Mouse (Mus musculus): ENCODE measurements around the gene Cdkn1b. TPM values are rescaled to one million over a fixed set of nuclear protein-coding genes. Genes with fewer than 3 reads are reported as not detected.

Cdkn1b gene
- polyA plus RNA-seq, 1 experiment from 2014 or later, result 24.4 TPM

GRCm38 (mm10) chr6:134963910-134964309 lies 43.7 kb downstream of the Cdkn1b start:
- ATAC-seq (replicated peaks), result no peak
- WGBS, result 82% methylated on average over 2 of the region's 2 CpGs
- Histone ChIP-seq H3K4me1 (no peaks in the 10 kb centered on the region), H3K9me3 (no peaks in the 10 kb centered on the region), H3K4me3 (no peak overlapping the region), H3K36me3 (replicated peaks) (no peaks in the 10 kb centered on the region), H3K27me3 (replicated peaks) (no peaks in the 10 kb centered on the region), H3K9ac (no peak overlapping the region), H3K27ac (no peak overlapping the region), H3K4me2 (no peak overlapping the region)

GRCm38 (mm10) chr6:134966681-134967080 lies 46.5 kb downstream of the Cdkn1b start:
- Histone ChIP-seq H3K4me1 (no peaks in the 10 kb centered on the region), H3K9me3 (no peaks in the 10 kb centered on the region), H3K36me3 (replicated peaks) (no peaks in the 10 kb centered on the region), H3K4me2 (no peak overlapping the region), H3K4me3 (no peak overlapping the region), H3K9ac (no peak overlapping the region), H3K27me3 (replicated peaks) (no peaks in the 10 kb centered on the region), H3K27ac (no peak overlapping the region)
- WGBS, result 91% methylated on average over 5 of the region's 5 CpGs
- ATAC-seq (replicated peaks), result no peak

GRCm38 (mm10) chr6:134968326-134968725 lies 48.1 kb downstream of the Cdkn1b start:
- H3K27ac ChIP-seq, result no peak overlapping the region

GRCm38 (mm10) chr6:134969498-134969897 lies 49.3 kb downstream of the Cdkn1b start:
- Histone ChIP-seq H3K4me2 (no peak overlapping the region), H3K9ac (no peak overlapping the region), H3K36me3 (replicated peaks) (no peaks in the 10 kb centered on the region), H3K27me3 (replicated peaks) (no peaks in the 10 kb centered on the region), H3K4me3 (no peak overlapping the region), H3K27ac (no peak overlapping the region), H3K4me1 (no peaks in the 10 kb centered on the region), H3K9me3 (no peaks in the 10 kb centered on the region)
- 94% methylated on average over 2 of the region's 2 CpGs for WGBS
- ATAC-seq (replicated peaks), result no peak

More at GRCm38 (mm10) chr6:134968326-134968725, 48.1 kb downstream of the Cdkn1b start:
- no peaks in the 10 kb centered on the region for H3K36me3 ChIP-seq (replicated peaks)
- H3K4me2 ChIP-seq, result no peak overlapping the region
- H3K4me3 ChIP-seq, result no peak overlapping the region
- ATAC-seq (replicated peaks), result no peak
- H3K9me3 ChIP-seq, result no peaks in the 10 kb centered on the region
- H3K27me3 ChIP-seq (replicated peaks), result no peaks in the 10 kb centered on the region
- WGBS, result 90% methylated on average over 1 of the region's 1 CpGs
- no peak overlapping the region for H3K9ac ChIP-seq
- no peaks in the 10 kb centered on the region for H3K4me1 ChIP-seq

- Histone ChIP-seq H3K27ac (no peak overlapping the region), H3K4me2 (no peak overlapping the region), H3K4me3 (no peak overlapping the region), H3K36me3 (replicated peaks) (no peaks in the 10 kb centered on the region), H3K9ac (no peak overlapping the region), H3K4me1 (no peaks in the 10 kb centered on the region; the same call in 1 of the 2 replicates), H3K9me3 (no peaks in the 10 kb centered on the region), H3K27me3 (replicated peaks) (no peaks in the 10 kb centered on the region)
- ATAC-seq (replicated peaks), result no peak
- WGBS, result 66% methylated on average over 4 of the region's 4 CpGs
Measured at GRCm38 (mm10) chr6:134972096-134972495, 51.9 kb downstream of the Cdkn1b start.

Other genes with a start within 250 kb of the Cdkn1b start
- 4.4 and 5.4 TPM in 2 replicates for gene Dusp16, start 127.8 kb upstream of the Cdkn1b start, polyA plus RNA-seq (2015; fragmentation: Nextera tagmentation; extraction: Ambion mirVana)
- 4.6 and 5.6 TPM in 2 replicates for gene Crebl2, start 90.2 kb upstream of the Cdkn1b start, polyA plus RNA-seq (2015; fragmentation: Nextera tagmentation; extraction: Ambion mirVana)
- 40.1 and 44.0 TPM in 2 replicates for gene Gpr19, start 21.8 kb upstream of the Cdkn1b start, polyA plus RNA-seq (2015; fragmentation: Nextera tagmentation; extraction: Ambion mirVana)
- 3.9 and 4.4 TPM in 2 replicates for gene Apold1, start 61.3 kb downstream of the Cdkn1b start, polyA plus RNA-seq (2015; fragmentation: Nextera tagmentation; extraction: Ambion mirVana)
- gene Ddx47, start 91.2 kb downstream of the Cdkn1b start, polyA plus RNA-seq (2015; fragmentation: Nextera tagmentation; extraction: Ambion mirVana), result 76.2 and 77.9 TPM in 2 replicates
- 0.40 and 0.65 TPM in 2 replicates for gene Gprc5a, start 145.2 kb downstream of the Cdkn1b start, polyA plus RNA-seq (2015; fragmentation: Nextera tagmentation; extraction: Ambion mirVana)
- gene Gprc5d, start 197.9 kb downstream of the Cdkn1b start, polyA plus RNA-seq (2015; fragmentation: Nextera tagmentation; extraction: Ambion mirVana), result not detected in 2 replicates